8 mouse cellular contexts compared by ENCODE assay signal in genomic region chr7:68233619-68234223, GRCm38 (mm10). TPM values are rescaled to one million over a fixed set of nuclear protein-coding genes. Genes with fewer than 3 reads are reported as not detected.
DNase-seq lines count a peak whose midpoint lies in the region; ATAC-seq and TF ChIP-seq lines count a peak whose summit lies in the region.

No protein-coding gene starts in this region.

- no peak for TF ChIP-seq CTCF in heart, postnatal 0 days (IDR thresholded peaks at IDR 0.05; ENCODE audit: low read depth)

- no peak for TF ChIP-seq POLR2A in limb, embryonic 14.5 days (IDR thresholded peaks at IDR 0.05; ENCODE audit: borderline replicate concordance, extremely low read depth, insufficient read depth, insufficient read length)

- no peak overlapping the region for H3K4me3 ChIP-seq in heart, postnatal 0 days (ENCODE audit: low read depth, low read length)
- H3K4me3 ChIP-seq in limb, embryonic 14.5 days (replicated peaks; ENCODE audit: low read length) = no peak overlapping the region

- DNase-seq in R1 (ENCODE audit: low read depth, low spot score) = peak; percentile 65
- peak; percentile 64 for DNase-seq in embryo, embryonic 9.5 days (ENCODE audit: extremely low spot score)
- DNase-seq in heart, postnatal 0 days (ENCODE audit: low spot score) = peak; percentile 70
- peak; percentile 57 for DNase-seq in limb, embryonic 14.5 days (ENCODE audit: low spot score)
- peak; percentile 66 for DNase-seq in yolk sac, embryonic 10.5 days (ENCODE audit: low spot score)
- DNase-seq in cerebellum, adult 18-20 months = no peak
- DNase-seq in cerebellum, adult 9-10 months = no peak

- peak; percentile 75; the same call in 1 of the 2 replicates for TF ChIP-seq EP300 in heart, postnatal 0 days (IDR thresholded peaks at IDR 0.05; ENCODE audit: low read depth)

- WGBS in heart, postnatal 0 days = 18% methylated on average over 13 of the region's 13 CpGs
- 32% methylated on average over 13 of the region's 13 CpGs for WGBS in limb, embryonic 14.5 days

- no peaks in the 10 kb centered on the region for H3K27me3 ChIP-seq in heart, postnatal 0 days (ENCODE audit: control insufficient read depth, insufficient read depth, low read length)
- no peaks in the 10 kb centered on the region for H3K27me3 ChIP-seq in limb, embryonic 14.5 days (ENCODE audit: control insufficient read depth, insufficient read depth, low read length)

- H3K27ac ChIP-seq in heart, postnatal 0 days (ENCODE audit: low read depth) = no peak overlapping the region
- peak overlapping the region; percentile 63; the same call in 1 of the 2 replicates for H3K27ac ChIP-seq in limb, embryonic 14.5 days (replicated peaks; ENCODE audit: low read depth, low read length)

- no peak overlapping the region for H3K9ac ChIP-seq in heart, postnatal 0 days (replicated peaks; ENCODE audit: low read depth, low read length)
- H3K9ac ChIP-seq in limb, embryonic 14.5 days (ENCODE audit: low read depth, low read length, severe bottlenecking) = no peak overlapping the region

- H3K9me3 ChIP-seq in heart, postnatal 0 days (replicated peaks; ENCODE audit: control insufficient read depth, low read length) = no peaks in the 10 kb centered on the region
- no peaks in the 10 kb centered on the region for H3K9me3 ChIP-seq in limb, embryonic 14.5 days (ENCODE audit: control insufficient read depth, low read length)

- H3K36me3 ChIP-seq in heart, postnatal 0 days (replicated peaks; ENCODE audit: control insufficient read depth, insufficient read depth, low read length) = peaks cover 22% of the 10 kb centered on the region
- peaks cover 30% of the 10 kb centered on the region for H3K36me3 ChIP-seq in limb, embryonic 14.5 days (ENCODE audit: control insufficient read depth, insufficient read depth, low read length)

- peaks cover 8% of the 10 kb centered on the region for H3K4me1 ChIP-seq in heart, postnatal 0 days (ENCODE audit: control insufficient read depth, insufficient read depth)
- peaks cover 4% of the 10 kb centered on the region for H3K4me1 ChIP-seq in limb, embryonic 14.5 days (ENCODE audit: control insufficient read depth, insufficient read depth, low read length)

- ATAC-seq in heart, postnatal 0 days (ENCODE audit: insufficient read depth, low read depth) = peak; percentile 86
- ATAC-seq in limb, embryonic 14.5 days (ENCODE audit: low FRiP score, low read depth) = no peak
- ATAC-seq in erythroid progenitor cell, adult 5-6 weeks (replicated peaks; ENCODE audit: low FRiP score, poor library complexity, severe bottlenecking) = no peak

- H3K4me2 ChIP-seq in heart, postnatal 0 days (ENCODE audit: low read depth, low read length) = peak overlapping the region; percentile 24; the same call in 1 of the 2 replicates
- no peak overlapping the region for H3K4me2 ChIP-seq in limb, embryonic 14.5 days (replicated peaks; ENCODE audit: low read depth, low read length, severe bottlenecking)

RNA-seq across cellular contexts. Expression of gene Pgpep1l, which starts 30.3 kb away (rescaled TPM):
- 1.2 TPM in 1 of 2 replicates, not detected in the other for total RNA-seq in heart, postnatal 0 days (2014; rRNA removed; ENCODE audit: low replicate concordance)
- polyA plus RNA-seq in heart, postnatal 0 days (2015; fragmentation: Nextera tagmentation; extraction: Ambion mirVana) = 0.18 TPM in 1 of 2 replicates, not detected in the other
- polyA plus RNA-seq in limb, embryonic 14.5 days (2012; rRNA removed) = 0.59 and 0.80 TPM in 2 replicates
- polyA plus RNA-seq in limb, embryonic 14.5 days (2014; fragmentation: Nextera tagmentation; extraction: Ambion mirVana) = 0.19 TPM in 1 of 2 replicates, not detected in the other
- total RNA-seq in erythroid progenitor cell, adult 5-6 weeks (2015; ENCODE audit: low replicate concordance) = not detected in 2 replicates
- not detected in 2 replicates for total RNA-seq in erythroid progenitor cell, adult 5-6 weeks (2017; ENCODE audit: low replicate concordance)

RNA-seq across cellular contexts. Expression of gene Fam169b, which starts 39.9 kb away (rescaled TPM):
- total RNA-seq in heart, postnatal 0 days (2014; rRNA removed; ENCODE audit: low replicate concordance) = 0.08 and 1.7 TPM in 2 replicates
- polyA plus RNA-seq in heart, postnatal 0 days (2015; fragmentation: Nextera tagmentation; extraction: Ambion mirVana) = 0.12 and 0.18 TPM in 2 replicates
- 1.9 and 2.5 TPM in 2 replicates for polyA plus RNA-seq in limb, embryonic 14.5 days (2012; rRNA removed)
- 1.0 TPM in 2 replicates for polyA plus RNA-seq in limb, embryonic 14.5 days (2014; fragmentation: Nextera tagmentation; extraction: Ambion mirVana)
- total RNA-seq in erythroid progenitor cell, adult 5-6 weeks (2015; ENCODE audit: low replicate concordance) = 2.2 and 2.5 TPM in 2 replicates
- total RNA-seq in erythroid progenitor cell, adult 5-6 weeks (2017; ENCODE audit: low replicate concordance) = 0.51 and 3.0 TPM in 2 replicates

Comparison
In these comparisons a context has a peak if more than half of its experiments do, and no peak if none do; other contexts are left out.
1. DNase-seq: peak in R1 (single experiment), embryo, embryonic 9.5 days (single experiment), heart, postnatal 0 days (single experiment), limb, embryonic 14.5 days (single experiment) and yolk sac, embryonic 10.5 days (single experiment); none in cerebellum, adult 18-20 months (0 of 2) and cerebellum, adult 9-10 months (single experiment).